Mouse (Mus musculus) heart, embryonic 12.5 days (tissue): Measurements from ENCODE around the gene Cyp26b1. TPM values are rescaled to one million over a fixed set of nuclear protein-coding genes. Genes with fewer than 3 reads are reported as not detected.

ENCODE experiments used
- ATAC-seq: fragments of 200-750 bp; cut with Nextera tagmentation; 2 replicates; pipeline ENCODE4 v1.8.0; 2017; ENCODE audit warnings: moderate TSS enrichment, moderate library complexity; ENCODE audit not compliant: insufficient number of reproducible peaks, low FRiP score
- H3K27ac ChIP-seq: fragments of 300-500 bp; sonication (generic); 2 replicates; pipeline ENCODE4 v1.5.1; 2016; ENCODE audit warnings: mild to moderate bottlenecking, moderate library complexity; ENCODE audit not compliant: poor library complexity, severe bottlenecking
- H3K27me3 ChIP-seq: fragments of 300-500 bp; sonication (generic); replicated peaks from 2 replicates; pipeline ENCODE4 v1.6.1; 2016; ENCODE audit warnings: mild to moderate bottlenecking, moderate library complexity
- H3K36me3 ChIP-seq: fragments of 300-500 bp; sonication (generic); 2 replicates; pipeline ENCODE4 v1.6.1; 2016; ENCODE audit warnings: mild to moderate bottlenecking, moderate library complexity
- H3K4me1 ChIP-seq: fragments of 300-500 bp; sonication (generic); replicated peaks from 2 replicates; pipeline ENCODE4 v1.6.1; 2016; ENCODE audit warnings: mild to moderate bottlenecking
- H3K4me2 ChIP-seq: fragments of 300-500 bp; sonication (generic); 2 replicates; pipeline ENCODE4 v1.6.1; 2016; ENCODE audit warnings: mild to moderate bottlenecking, moderate library complexity
- H3K4me3 ChIP-seq: fragments of 300-500 bp; sonication (generic); 2 replicates; pipeline ENCODE4 v1.5.1; 2016; ENCODE audit warnings: mild to moderate bottlenecking
- H3K9ac ChIP-seq: fragments of 300-500 bp; sonication (generic); 2 replicates; pipeline ENCODE4 v1.6.1; 2016; ENCODE audit warnings: mild to moderate bottlenecking, moderate library complexity
- H3K9me3 ChIP-seq: fragments of 300-500 bp; sonication (generic); replicated peaks from 2 replicates; pipeline ENCODE4 v1.6.1; 2016; ENCODE audit warnings: mild to moderate bottlenecking, moderate library complexity
- WGBS: fragments of 180-500 bp; shearing (Covaris S2); methylation state at CpG from one replicate; pipeline ENCODE4 v1.1.7; 2016; 5-methylcytosine and 5-hydroxymethylcytosine counted together
- polyA plus RNA-seq: library from polyadenylated mRNA; unstranded; fragments of >200 nt; fragmentation: Nextera tagmentation; extraction: Ambion mirVana; gene quantifications from 2 replicates; pipeline ENCODE4 v1.2.1, GENCODE M21; 2016

Gene Cyp26b1
- polyA plus RNA-seq, 1 experiment from 2014 or later, result 2.9 TPM

- no peak overlapping the region for H3K4me3 ChIP-seq
- no peaks in the 10 kb centered on the region for H3K9me3 ChIP-seq
- peaks cover 100% of the 10 kb centered on the region for H3K27me3 ChIP-seq
- H3K36me3 ChIP-seq, result no peaks in the 10 kb centered on the region
- H3K4me1 ChIP-seq, result peaks cover 30% of the 10 kb centered on the region
- no peak overlapping the region for H3K27ac ChIP-seq
- H3K4me2 ChIP-seq, result no peak overlapping the region
- ATAC-seq, result no peak
- H3K9ac ChIP-seq, result no peak overlapping the region
- 10% methylated on average over 5 of the region's 5 CpGs for WGBS
Observed at GRCm38 (mm10) chr6:84578928-84579327, 14.8 kb downstream of the Cyp26b1 start.

- Histone ChIP-seq H3K27ac (no peak overlapping the region), H3K9me3 (no peaks in the 10 kb centered on the region), H3K9ac (no peak overlapping the region), H3K4me1 (peaks cover 23% of the 10 kb centered on the region), H3K4me3 (no peak overlapping the region), H3K4me2 (no peak overlapping the region), H3K27me3 (peaks cover 99% of the 10 kb centered on the region), H3K36me3 (no peaks in the 10 kb centered on the region)
- ATAC-seq, result no peak
- 59% methylated on average over 4 of the region's 4 CpGs for WGBS
Observed at GRCm38 (mm10) chr6:84577898-84578297, 15.8 kb downstream of the Cyp26b1 start.

- Histone ChIP-seq H3K4me1 (peaks cover 29% of the 10 kb centered on the region), H3K9ac (no peak overlapping the region)
Observed at GRCm38 (mm10) chr6:84573905-84574660, 19.6 kb downstream of the Cyp26b1 start.

GRCm38 (mm10) chr6:84570039-84570438 is 23.7 kb downstream of the Cyp26b1 start:
- Histone ChIP-seq H3K36me3 (no peaks in the 10 kb centered on the region), H3K4me1 (peaks cover 29% of the 10 kb centered on the region), H3K27me3 (peaks cover 44% of the 10 kb centered on the region), H3K9me3 (no peaks in the 10 kb centered on the region), H3K27ac (no peak overlapping the region), H3K4me2 (no peak overlapping the region), H3K4me3 (no peak overlapping the region), H3K9ac (no peak overlapping the region)
- WGBS, result 48% methylated on average over 3 of the region's 3 CpGs
- no peak for ATAC-seq

More at GRCm38 (mm10) chr6:84573905-84574660, 19.6 kb downstream of the Cyp26b1 start:
- H3K36me3 ChIP-seq, result no peaks in the 10 kb centered on the region
- H3K4me3 ChIP-seq, result peak overlapping the region; percentile 29
- H3K27me3 ChIP-seq, result peaks cover 70% of the 10 kb centered on the region
- H3K9me3 ChIP-seq, result no peaks in the 10 kb centered on the region
- 28% methylated on average over 25 of the region's 25 CpGs for WGBS
- H3K4me2 ChIP-seq, result peak overlapping the region; percentile 58
- ATAC-seq, result 0 out of 2 replicates have a peak, but pooled peaks have one; percentile 34
- H3K27ac ChIP-seq, result no peak overlapping the region

- H3K9ac ChIP-seq, result no peak overlapping the region
- no peaks in the 10 kb centered on the region for H3K9me3 ChIP-seq
- peaks cover 29% of the 10 kb centered on the region for H3K4me1 ChIP-seq
- no peak overlapping the region for H3K4me3 ChIP-seq
- no peak overlapping the region for H3K4me2 ChIP-seq
- no peaks in the 10 kb centered on the region for H3K36me3 ChIP-seq
- no peak overlapping the region for H3K27ac ChIP-seq
- peaks cover 44% of the 10 kb centered on the region for H3K27me3 ChIP-seq
- no peak for ATAC-seq
Observed at GRCm38 (mm10) chr6:84569590-84569989, 24.1 kb downstream of the Cyp26b1 start.

- H3K36me3 ChIP-seq, result no peaks in the 10 kb centered on the region
- H3K9ac ChIP-seq, result no peak overlapping the region
- no peak overlapping the region for H3K4me2 ChIP-seq
- no peak overlapping the region for H3K4me3 ChIP-seq
- 66% methylated on average over 6 of the region's 6 CpGs for WGBS
- no peak overlapping the region for H3K27ac ChIP-seq
- H3K27me3 ChIP-seq, result peaks cover 40% of the 10 kb centered on the region
- H3K4me1 ChIP-seq, result peaks cover 24% of the 10 kb centered on the region
- ATAC-seq, result no peak
- no peaks in the 10 kb centered on the region for H3K9me3 ChIP-seq
Observed at GRCm38 (mm10) chr6:84568880-84569279, 24.8 kb downstream of the Cyp26b1 start.

- no peak for ATAC-seq
- Histone ChIP-seq H3K9ac (no peak overlapping the region), H3K27me3 (peaks cover 33% of the 10 kb centered on the region), H3K36me3 (no peaks in the 10 kb centered on the region), H3K4me2 (no peak overlapping the region), H3K4me1 (peaks cover 21% of the 10 kb centered on the region), H3K9me3 (no peaks in the 10 kb centered on the region), H3K4me3 (no peak overlapping the region), H3K27ac (no peak overlapping the region)
- WGBS, result 73% methylated on average over 4 of the region's 4 CpGs
Observed at GRCm38 (mm10) chr6:84567696-84568095, 26.0 kb downstream of the Cyp26b1 start.

- Histone ChIP-seq H3K9me3 (no peaks in the 10 kb centered on the region), H3K4me2 (no peak overlapping the region), H3K4me1 (peaks cover 21% of the 10 kb centered on the region), H3K4me3 (no peak overlapping the region), H3K27me3 (peaks cover 29% of the 10 kb centered on the region), H3K9ac (no peak overlapping the region), H3K27ac (no peak overlapping the region), H3K36me3 (no peaks in the 10 kb centered on the region)
- ATAC-seq, result no peak
- 69% methylated on average over 2 of the region's 2 CpGs for WGBS
Observed at GRCm38 (mm10) chr6:84566825-84567224, 26.9 kb downstream of the Cyp26b1 start.

GRCm38 (mm10) chr6:84565245-84565644 is 28.5 kb downstream of the Cyp26b1 start:
- 75% methylated on average over 5 of the region's 5 CpGs for WGBS
- Histone ChIP-seq H3K36me3 (no peaks in the 10 kb centered on the region), H3K4me1 (peaks cover 12% of the 10 kb centered on the region), H3K27me3 (peaks cover 29% of the 10 kb centered on the region), H3K4me3 (no peak overlapping the region), H3K27ac (no peak overlapping the region), H3K4me2 (no peak overlapping the region), H3K9ac (no peak overlapping the region), H3K9me3 (no peaks in the 10 kb centered on the region)
- no peak for ATAC-seq

GRCm38 (mm10) chr6:84562948-84563347 is 30.8 kb downstream of the Cyp26b1 start:
- Histone ChIP-seq H3K27me3 (peaks cover 26% of the 10 kb centered on the region), H3K9ac (no peak overlapping the region), H3K27ac (no peak overlapping the region), H3K4me3 (no peak overlapping the region), H3K36me3 (no peaks in the 10 kb centered on the region), H3K4me1 (no peaks in the 10 kb centered on the region), H3K9me3 (0 out of 2 replicates have a peak, but pooled peaks cover 3% of the 10 kb centered on the region), H3K4me2 (no peak overlapping the region)
- 28% methylated on average over 4 of the region's 4 CpGs for WGBS
- no peak for ATAC-seq

- Histone ChIP-seq H3K27me3 (peaks cover 27% of the 10 kb centered on the region), H3K27ac (no peak overlapping the region), H3K9me3 (0 out of 2 replicates have a peak, but pooled peaks cover 3% of the 10 kb centered on the region), H3K4me2 (no peak overlapping the region), H3K4me1 (no peaks in the 10 kb centered on the region), H3K36me3 (no peaks in the 10 kb centered on the region), H3K4me3 (no peak overlapping the region), H3K9ac (no peak overlapping the region)
- whole genome bisulfite sequencing, result 80% methylated on average over 1 of the region's 1 CpGs
- ATAC-seq, result no peak
Observed at GRCm38 (mm10) chr6:84561171-84561570, 32.5 kb downstream of the Cyp26b1 start.
